Mouse (Mus musculus) MEL (cell line): ENCODE data around the gene Rbpms2. TPM values are rescaled to one million over a fixed set of nuclear protein-coding genes. Genes with fewer than 3 reads are reported as not detected.

Experiments
- DNase-seq: peaks from one replicate; pipeline ENCODE4 v3.0.0; 2011; ENCODE audit warnings: low read depth, low spot score
- H3K27ac ChIP-seq: 2 replicates; pipeline ENCODE4 v1.5.1; 2012; ENCODE audit warnings: low read depth, mild to moderate bottlenecking, control low read depth, low read length, moderate library complexity; ENCODE audit not compliant: control insufficient read depth
- H3K27me3 ChIP-seq, 2 experiments: fragments of 150-350 bp in 1 of 2; sonication (generic) in 1 of 2; 2 replicates each; pipeline ENCODE4 v1.6.1; 2012; ENCODE audit warnings: low read length in 2 of 2, mild to moderate bottlenecking in 2 of 2, improper control_type of control experiment in 1 of 2, moderate library complexity in 1 of 2; ENCODE audit not compliant: insufficient read depth in 2 of 2, control insufficient read depth in 1 of 2
- H3K36me3 ChIP-seq, 2 experiments: 2 replicates each; pipeline ENCODE4 v1.6.1; 2012 to 2014; ENCODE audit warnings: low read length in 2 of 2, improper control_type of control experiment in 1 of 2, inconsistent platforms in 1 of 2, mild to moderate bottlenecking in 1 of 2; ENCODE audit not compliant: insufficient read depth in 2 of 2, control insufficient read depth in 1 of 2
- H3K4me1 ChIP-seq, 2 experiments: fragments of 150-350 bp in 1 of 2; sonication (generic) in 1 of 2; 2 replicates each; pipeline ENCODE4 v1.6.1; 2012; ENCODE audit warnings: low read length in 2 of 2, improper control_type of control experiment in 1 of 2, mild to moderate bottlenecking in 1 of 2; ENCODE audit not compliant: insufficient read depth in 2 of 2, control insufficient read depth in 1 of 2
- H3K4me3 ChIP-seq, 2 experiments: fragments of 150-350 bp in 1 of 2; sonication (generic) in 1 of 2; 2 replicates each; pipeline ENCODE4 v1.5.1; 2012; ENCODE audit warnings: low read depth in 2 of 2, low read length in 2 of 2, mild to moderate bottlenecking in 2 of 2, moderate library complexity in 2 of 2, control low read depth in 1 of 2, improper control_type of control experiment in 1 of 2; ENCODE audit not compliant: control insufficient read depth in 1 of 2, insufficient read depth in 1 of 2
- H3K79me2 ChIP-seq: 2 replicates; pipeline ENCODE4 v1.6.1; 2012; ENCODE audit warnings: mild to moderate bottlenecking, low read length, moderate library complexity; ENCODE audit not compliant: control insufficient read depth, poor library complexity, insufficient read depth
- H3K9ac ChIP-seq: 2 replicates; pipeline ENCODE4 v1.6.1; 2012; ENCODE audit warnings: low read depth, mild to moderate bottlenecking, control low read depth, low read length, moderate library complexity; ENCODE audit not compliant: control insufficient read depth, poor library complexity, severe bottlenecking
- H3K9me3 ChIP-seq: fragments of 150-350 bp; sonication (generic); replicated peaks from 2 replicates; pipeline ENCODE4 v1.6.1; 2012; ENCODE audit warnings: mild to moderate bottlenecking, low read length, improper control_type of control experiment, moderate library complexity; ENCODE audit not compliant: insufficient read depth
- CHD2 ChIP-seq: IDR thresholded peaks from 2 replicates; pipeline ENCODE4 v1.6.1; 2011; ENCODE audit warnings: low read length, improper control_type of control experiment
- CTCF ChIP-seq, 3 experiments: IDR thresholded peaks in 2 of 3; conservative IDR thresholded peaks in 1 of 3; 2 replicates each; pipeline ENCODE4 v1.5.1; 2011 to 2012; ENCODE audit warnings: low read length in 3 of 3, low read depth in 2 of 3, mild to moderate bottlenecking in 2 of 3, improper control_type of control experiment in 1 of 3, inconsistent platforms in 1 of 3, mixed read lengths in 1 of 3, moderate library complexity in 1 of 3; ENCODE audit not compliant: control insufficient read depth in 1 of 3, insufficient read depth in 1 of 3, poor library complexity in 1 of 3, severe bottlenecking in 1 of 3
- ELF1 ChIP-seq: IDR thresholded peaks from 2 replicates; pipeline ENCODE4 v1.6.1; 2014; ENCODE audit warnings: low read depth, mild to moderate bottlenecking, inconsistent platforms, low read length, improper control_type of control experiment, moderate library complexity
- GATA1 ChIP-seq: IDR thresholded peaks from 2 replicates; pipeline ENCODE4 v1.6.1; 2011; ENCODE audit warnings: low read depth, low read length, improper control_type of control experiment
- HCFC1 ChIP-seq: IDR thresholded peaks from 2 replicates; pipeline ENCODE4 v1.6.1; 2012; ENCODE audit warnings: low read depth, mild to moderate bottlenecking, inconsistent platforms, low read length, improper control_type of control experiment, moderate library complexity
- MAFK ChIP-seq: IDR thresholded peaks from 2 replicates; pipeline ENCODE4 v1.6.1; 2011; ENCODE audit warnings: low read depth, mild to moderate bottlenecking, low read length, improper control_type of control experiment, borderline replicate concordance
- MAZ ChIP-seq: IDR thresholded peaks from 2 replicates; pipeline ENCODE4 v1.6.1; 2012; ENCODE audit warnings: low read depth, mild to moderate bottlenecking, inconsistent platforms, low read length, improper control_type of control experiment
- POLR2A ChIP-seq, 2 experiments: IDR thresholded peaks; 2 replicates each; pipeline ENCODE4 v1.6.1; 2011 to 2012; ENCODE audit warnings: low read length in 2 of 2, mild to moderate bottlenecking in 2 of 2, control low read depth in 1 of 2, improper control_type of control experiment in 1 of 2, low read depth in 1 of 2, moderate library complexity in 1 of 2; ENCODE audit not compliant: control insufficient read depth in 1 of 2, insufficient read depth in 1 of 2, poor library complexity in 1 of 2
- RAD21 ChIP-seq: IDR thresholded peaks from 2 replicates; pipeline ENCODE4 v1.6.1; 2011; ENCODE audit warnings: mild to moderate bottlenecking, low read depth, low read length, improper control_type of control experiment
- SMC3 ChIP-seq: IDR thresholded peaks from 2 replicates; pipeline ENCODE4 v1.6.1; 2011; ENCODE audit warnings: low read depth, low read length, improper control_type of control experiment
- UBTF ChIP-seq: IDR thresholded peaks from 2 replicates; pipeline ENCODE4 v1.6.1; 2012; ENCODE audit warnings: low read depth, mild to moderate bottlenecking, inconsistent platforms, low read length, improper control_type of control experiment, moderate library complexity, borderline replicate concordance; ENCODE audit not compliant: insufficient read depth
- USF2 ChIP-seq, 2 experiments: IDR thresholded peaks; 2 replicates each; pipeline ENCODE4 v1.6.1; 2011 to 2012; ENCODE audit warnings: improper control_type of control experiment in 2 of 2, low read length in 2 of 2, borderline replicate concordance in 1 of 2, inconsistent platforms in 1 of 2, low read depth in 1 of 2, mild to moderate bottlenecking in 1 of 2; ENCODE audit not compliant: insufficient read depth in 1 of 2
- ZC3H11A ChIP-seq: IDR thresholded peaks from 2 replicates; pipeline ENCODE4 v1.6.1; 2012; ENCODE audit warnings: low read depth, mild to moderate bottlenecking, inconsistent platforms, low read length, improper control_type of control experiment
- ZKSCAN1 ChIP-seq: IDR thresholded peaks from 2 replicates; pipeline ENCODE4 v1.6.1; 2012; ENCODE audit warnings: low read depth, mild to moderate bottlenecking, inconsistent platforms, low read length, improper control_type of control experiment, moderate library complexity
- polyA plus RNA-seq, 2 experiments: library from polyadenylated mRNA; stranded (reverse) in 1 of 2; unstranded in 1 of 2; fragments of >175 nt in 1 of 2; fragments of >200 nt in 1 of 2; gene quantifications; 2 replicates each; pipeline versions ENCODE4 v1.2.1 to v1.2.4; 2012; ENCODE audit warnings: low replicate concordance in 2 of 2, low read depth in 1 of 2; ENCODE audit not compliant: insufficient read length in 2 of 2, insufficient read depth in 1 of 2, missing spikeins in 1 of 2
- total RNA-seq: library from RNA; depleted of rRNA; stranded (reverse); fragments of 300-350 nt; gene quantifications from 2 replicates; pipeline ENCODE4 v1.2.3, GENCODE M21; 2012

Gene Rbpms2
- total and polyA plus RNA-seq, 3 experiments, result 0.22 TPM; not detected in 2

- no peak overlapping the region for H3K4me3 ChIP-seq
- TF ChIP-seq ELF1 (0 out of 2 replicates have a peak, but pooled peaks have one; percentile 10), HCFC1 (no peak)
- peaks cover 4 to 13% of the 10 kb centered on the region in 2 experiments for H3K4me1 ChIP-seq
- peak; percentile 79 for DNase-seq
- no peaks in the 10 kb centered on the region for H3K79me2 ChIP-seq
- H3K36me3 ChIP-seq, result peaks cover 7 to 16% of the 10 kb centered on the region in 2 experiments
- H3K27ac ChIP-seq, result peak overlapping the region; percentile 45
- H3K9me3 ChIP-seq, result no peaks in the 10 kb centered on the region
- H3K27me3 ChIP-seq, result no peaks in the 10 kb centered on the region
- H3K9ac ChIP-seq, result peak overlapping the region; percentile 17; the same call in 1 of the 2 replicates
These were observed 63.6 kb downstream of the Rbpms2 start for GRCm38 (mm10) chr9:65692959-65693603.

DNA sequence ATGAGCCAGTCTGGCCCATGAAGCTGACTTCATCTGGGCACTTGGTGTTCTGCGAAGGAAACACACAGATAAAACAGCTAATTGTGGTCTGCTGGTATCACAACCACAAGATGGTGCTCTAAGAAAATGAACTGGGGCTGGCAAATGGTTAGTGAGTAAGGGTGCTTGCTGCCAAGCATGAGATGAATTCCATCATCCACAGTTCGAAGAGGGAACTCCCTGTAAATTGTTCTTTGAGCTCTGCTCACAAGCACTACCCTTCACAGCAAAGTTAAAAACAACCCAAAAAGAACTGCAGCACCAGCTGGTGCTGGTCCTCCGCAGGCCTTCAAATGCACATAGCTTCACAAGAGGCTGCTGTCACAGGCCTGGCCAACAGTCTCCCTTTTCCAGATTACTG is 66.2 kb downstream of the Rbpms2 start:
- peaks cover 7 to 17% of the 10 kb centered on the region in 2 experiments for H3K36me3 ChIP-seq

GRCm38 (mm10) chr9:65696337-65696736 is 66.9 kb downstream of the Rbpms2 start:
- Histone ChIP-seq H3K27ac (no peak overlapping the region), H3K9ac (no peak overlapping the region), H3K79me2 (no peaks in the 10 kb centered on the region), H3K9me3 (no peaks in the 10 kb centered on the region), H3K36me3 (peaks cover 10 to 21% of the 10 kb centered on the region in 2 experiments), H3K27me3 (no peaks in the 10 kb centered on the region), H3K4me3 (no peak overlapping the region), H3K4me1 (peaks cover 7 to 19% of the 10 kb centered on the region in 2 experiments)
- no peak for DNase-seq
- no peak for TF ChIP-seq GATA1
- no peak for TF ChIP-seq POLR2A (IDR thresholded peaks at IDR 0.05; ENCODE audit: control insufficient read depth in 1 of 2, insufficient read depth in 1 of 2, low read depth in 1 of 2, low read length in 2 of 2, poor library complexity in 1 of 2)
- no peak for TF ChIP-seq UBTF
- TF ChIP-seq MAZ, result no peak
- no peak for TF ChIP-seq ELF1
- TF ChIP-seq HCFC1, result no peak
- TF ChIP-seq CHD2, result no peak
- TF ChIP-seq MAFK, result no peak
- no peak for TF ChIP-seq USF2 (IDR thresholded peaks at IDR 0.05; ENCODE audit: borderline replicate concordance in 1 of 2, insufficient read depth in 1 of 2, low read depth in 1 of 2, low read length in 2 of 2)

More for the DNA sequence above, 66.2 kb downstream of the Rbpms2 start:
- Histone ChIP-seq H3K9me3 (no peaks in the 10 kb centered on the region), H3K27me3 (no peaks in the 10 kb centered on the region), H3K9ac (no peak overlapping the region), H3K27ac (no peak overlapping the region), H3K79me2 (no peaks in the 10 kb centered on the region), H3K4me1 (peaks cover 5 to 16% of the 10 kb centered on the region in 2 experiments), H3K4me3 (no peak overlapping the region)
- no peak for TF ChIP-seq ZKSCAN1
- peak; percentile 54 for TF ChIP-seq RAD21
- TF ChIP-seq SMC3, result peak; percentile 59
- no peak for TF ChIP-seq MAFK
- peak; percentile 27; the same call in 1 of the 2 replicates for TF ChIP-seq ZC3H11A
- peak in 1 of 3 experiments; percentile 57; a peak in 2 of 6 replicates for TF ChIP-seq CTCF (IDR thresholded peaks at IDR 0.05 in 2 of 3, conservative IDR thresholded peaks at IDR 0.05 in 1 of 3; ENCODE audit: control insufficient read depth in 1 of 3, insufficient read depth in 1 of 3, low read depth in 2 of 3, low read length in 3 of 3, poor library complexity in 1 of 3, severe bottlenecking in 1 of 3)
- DNase-seq, result peak; percentile 45
